Comparison of ENCODE assay signal across 8 mouse cellular contexts in genomic region chr9:48480411-48481213, GRCm38 (mm10). TPM values are rescaled to one million over a fixed set of nuclear protein-coding genes. Genes with fewer than 3 reads are reported as not detected.
DNase-seq lines count a peak whose midpoint lies in the region; ATAC-seq and TF ChIP-seq lines count a peak whose summit lies in the region.

Gene Rexo2, minus strand, starts transcription at chr9:48480623.

- H3K36me3 ChIP-seq in hindbrain, embryonic 10.5 days, result peaks cover 19% of the 10 kb centered on the region
- H3K36me3 ChIP-seq in lung, postnatal 0 days (ENCODE audit: insufficient read depth, low read length), result no peaks in the 10 kb centered on the region

- WGBS in hindbrain, embryonic 10.5 days, result 1% methylated on average over 49 of the region's 49 CpGs
- 1% methylated on average over 46 of the region's 49 CpGs for WGBS in lung, postnatal 0 days

- no peaks in the 10 kb centered on the region for H3K9me3 ChIP-seq in hindbrain, embryonic 10.5 days
- H3K9me3 ChIP-seq in lung, postnatal 0 days (ENCODE audit: low read length), result no peaks in the 10 kb centered on the region

- no peak for TF ChIP-seq CTCF in lung, postnatal 0 days (IDR thresholded peaks at IDR 0.05)

- no peak for TF ChIP-seq EP300 in lung, postnatal 0 days (IDR thresholded peaks at IDR 0.05)

- peak within 1 kb of the TSS; percentile 53 for H3K9ac ChIP-seq in lung, postnatal 0 days (replicated peaks; ENCODE audit: low read depth)

- H3K4me1 ChIP-seq in hindbrain, embryonic 10.5 days (replicated peaks), result peaks cover 10% of the 10 kb centered on the region; the same call in 1 of the 2 replicates
- no peaks in the 10 kb centered on the region for H3K4me1 ChIP-seq in lung, postnatal 0 days (ENCODE audit: insufficient read depth, low read depth, low read length)

- H3K27me3 ChIP-seq in hindbrain, embryonic 10.5 days (ENCODE audit: insufficient read depth, poor library complexity, severe bottlenecking), result 0 out of 2 replicates have a peak, but pooled peaks cover 4% of the 10 kb centered on the region
- H3K27me3 ChIP-seq in lung, postnatal 0 days (replicated peaks; ENCODE audit: insufficient read depth, low read length), result no peaks in the 10 kb centered on the region

- H3K27ac ChIP-seq in hindbrain, embryonic 10.5 days, result peak within 1 kb of the TSS; percentile 88
- H3K27ac ChIP-seq in lung, postnatal 0 days (ENCODE audit: low read length), result peak within 1 kb of the TSS; percentile 28; the same call in 1 of the 2 replicates

- peak; percentile 100 for ATAC-seq in frontal cortex, adult (ENCODE audit: low TSS enrichment)
- peak; percentile 99 for ATAC-seq in lung, postnatal 0 days

- peak within 1 kb of the TSS; percentile 98 for H3K4me2 ChIP-seq in lung, postnatal 0 days (replicated peaks; ENCODE audit: low read depth, low read length)

- H3K4me3 ChIP-seq in hindbrain, embryonic 10.5 days, result peak within 1 kb of the TSS; percentile 73
- H3K4me3 ChIP-seq in lung, postnatal 0 days (ENCODE audit: low read depth, low read length), result peak within 1 kb of the TSS; percentile 77

- peak; percentile 94 for DNase-seq in MN1 (ENCODE audit: low spot score)
- DNase-seq in cerebellum, adult 9-10 months, result peak; percentile 93
- DNase-seq in hindbrain, embryonic 10.5 days (ENCODE audit: low spot score), result peak; percentile 94
- peak; percentile 96 for DNase-seq in layer of hippocampus, adult 9-11 months
- peak; percentile 98 for DNase-seq in lung, postnatal 0 days (ENCODE audit: low spot score)
- DNase-seq in ovary, postnatal 14 days (ENCODE audit: low spot score), result peak; percentile 82
- peak; percentile 96 for DNase-seq in thymus, postnatal 14 days

RNA-seq across cellular contexts. Expression of gene Rexo2, which starts in this region (rescaled TPM):
- 99.2 and 112 TPM in 2 replicates for polyA plus RNA-seq in hindbrain, embryonic 10.5 days (2016; fragmentation: Nextera tagmentation; extraction: Ambion mirVana)
- polyA plus RNA-seq in lung, postnatal 0 days (2015; fragmentation: Nextera tagmentation; extraction: Ambion mirVana), result 119 and 120 TPM in 2 replicates

Comparison
In these comparisons a context has a peak if more than half of its experiments do, and no peak if none do; other contexts are left out.
1. Peak in every context shown above with its lines: DNase-seq, ATAC-seq, H3K4me3 ChIP-seq and H3K27ac ChIP-seq.